Mouse (Mus musculus): ENCODE results near the gene Frem1.

DNA sequence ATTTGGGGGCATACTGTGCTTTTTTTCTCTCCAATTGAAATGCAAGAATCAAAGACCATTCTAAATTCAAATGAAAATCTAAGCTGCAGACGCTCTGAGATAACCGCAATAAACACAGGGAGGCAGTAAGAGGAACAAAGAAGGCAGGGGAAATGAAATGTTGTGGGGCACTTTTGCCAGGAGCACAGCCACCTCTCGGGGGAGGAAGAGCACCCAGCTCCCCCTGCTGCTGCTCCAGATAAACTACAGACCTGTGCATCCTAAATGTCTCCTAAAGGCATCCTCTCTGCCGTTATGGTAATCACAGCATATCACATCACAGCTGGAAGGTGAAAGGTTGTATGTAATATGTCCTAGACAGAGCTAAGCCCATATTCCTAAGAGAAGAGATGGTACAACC is 98.1 kb downstream of the Frem1 start:
- TF ChIP-seq CTCF (IDR thresholded peaks at IDR 0.05) (no peak), EP300 (IDR thresholded peaks at IDR 0.05) (no peak)

Data from lung, postnatal 0 days (tissue).